Mouse (Mus musculus) left cerebral cortex, postnatal 25 days (tissue): Measurements from ENCODE around the gene Atl1. TPM values are rescaled to one million over a fixed set of nuclear protein-coding genes. Genes with fewer than 3 reads are reported as not detected.

Source experiments
- DNase-seq, 2 experiments: peaks; one replicate each; pipeline ENCODE4 v3.0.0; 2022; ENCODE audit warnings: low spot score in 2 of 2, mixed read lengths in 1 of 2
- intact Hi-C: fragments of 180-260 bp; cut with DNase I; formaldehyde crosslinking; loops from one replicate; pipeline ENCODE4 v1.15.1; 2025
- total RNA-seq, 2 experiments: library from RNA; stranded (reverse); gene quantifications; 2 replicates each; pipeline ENCODE4 v1.2.3; 2021

Gene Atl1
- total RNA-seq, 2 experiments from 2014 or later = 236 to 246 TPM

- intact Hi-C loops = no loop called here
Measured at GRCm38 (mm10) chr12:69923603-69924002, 31.2 kb downstream of the Atl1 start.

GRCm38 (mm10) chr12:69924012-69924411, 31.6 kb downstream of the Atl1 start:
- peak in 1 of 2 experiments; percentile 19 for DNase-seq
- intact Hi-C loops = no loop called here

More at GRCm38 (mm10) chr12:69923603-69924002, 31.2 kb downstream of the Atl1 start:
- DNase-seq = no peak

GRCm38 (mm10) chr12:69926716-69927115, 34.3 kb downstream of the Atl1 start:
- intact Hi-C loops = no loop called here

GRCm38 (mm10) chr12:69937731-69938130, 45.3 kb downstream of the Atl1 start:
- no peak for DNase-seq
- intact Hi-C loops = no loop called here

More at GRCm38 (mm10) chr12:69926716-69927115, 34.3 kb downstream of the Atl1 start:
- DNase-seq = no peak

GRCm38 (mm10) chr12:69939291-69939690, 46.9 kb downstream of the Atl1 start:
- DNase-seq = no peak
- intact Hi-C loops = no loop called here

GRCm38 (mm10) chr12:69941655-69942329, 49.4 kb downstream of the Atl1 start:
- DNase-seq = no peak
- intact Hi-C loops = no loop called here

GRCm38 (mm10) chr12:69945861-69946260, 53.4 kb downstream of the Atl1 start:
- DNase-seq = no peak
- intact Hi-C loops = no loop called here

- no peak for DNase-seq
- intact Hi-C loops = no loop called here
Measured at GRCm38 (mm10) chr12:69947502-69947901, 55.1 kb downstream of the Atl1 start.

GRCm38 (mm10) chr12:69957378-69957777, 65.0 kb downstream of the Atl1 start:
- intact Hi-C loops = no loop called here

GRCm38 (mm10) chr12:69962468-69962867, 70.1 kb downstream of the Atl1 start:
- intact Hi-C loops = loop anchor here (5.0 kb wide), 1 partner anchor 100 kb away; no protein-coding TSS in a partner anchor
- peak; percentile 43 to 69 for DNase-seq

More at GRCm38 (mm10) chr12:69957378-69957777, 65.0 kb downstream of the Atl1 start:
- DNase-seq = no peak

- intact Hi-C loops = loop anchor here (5.0 kb wide), 1 partner anchor 99 kb away; no protein-coding TSS in a partner anchor
- DNase-seq = no peak
Measured at GRCm38 (mm10) chr12:69963141-69963540, 70.7 kb downstream of the Atl1 start.

- intact Hi-C loops = no loop called here
- no peak for DNase-seq
Measured at GRCm38 (mm10) chr12:69965644-69966043, 73.2 kb downstream of the Atl1 start.

- no peak for DNase-seq
- intact Hi-C loops = no loop called here
Measured at GRCm38 (mm10) chr12:69966071-69966470, 73.7 kb downstream of the Atl1 start.

- intact Hi-C loops = no loop called here
Measured at GRCm38 (mm10) chr12:69967112-69967511, 74.7 kb downstream of the Atl1 start.

GRCm38 (mm10) chr12:69968154-69968553, 75.7 kb downstream of the Atl1 start:
- intact Hi-C loops = no loop called here
- no peak for DNase-seq

More at GRCm38 (mm10) chr12:69967112-69967511, 74.7 kb downstream of the Atl1 start:
- DNase-seq = no peak

- intact Hi-C loops = no loop called here
- no peak for DNase-seq
Measured at GRCm38 (mm10) chr12:69973666-69974065, 81.3 kb downstream of the Atl1 start.

- no peak for DNase-seq
- intact Hi-C loops = no loop called here
Measured at GRCm38 (mm10) chr12:69976688-69977087, 84.3 kb downstream of the Atl1 start.

GRCm38 (mm10) chr12:69977376-69977998, 85.1 kb downstream of the Atl1 start:
- DNase-seq = no peak
- intact Hi-C loops = no loop called here

GRCm38 (mm10) chr12:69982874-69983273, 90.5 kb downstream of the Atl1 start:
- no peak for DNase-seq
- intact Hi-C loops = loop anchor here (5.0 kb wide), 1 partner anchor 69 kb away; no protein-coding TSS in a partner anchor

GRCm38 (mm10) chr12:69985546-69985945, 93.1 kb downstream of the Atl1 start:
- no peak for DNase-seq
- intact Hi-C loops = no loop called here

- DNase-seq = peak in 1 of 2 experiments; percentile 25
- intact Hi-C loops = loop anchor here (2.0 kb wide), 1 partner anchor 28 kb away; no protein-coding TSS in a partner anchor
Measured at GRCm38 (mm10) chr12:69986241-69986762, 93.9 kb downstream of the Atl1 start.
